Mouse (Mus musculus) midbrain, embryonic 10.5 days (tissue): ENCODE results near the gene Arhgef19. TPM values are rescaled to one million over a fixed set of nuclear protein-coding genes. Genes with fewer than 3 reads are reported as not detected.
A peak's percentile ranks its signal among the peaks of the same experiment; 100 is the strongest.

Experiments
- DNase-seq: peaks from one replicate; pipeline ENCODE4 v3.0.0-alpha.2; 2017; ENCODE audit warnings: low spot score
- H3K27ac ChIP-seq: fragments of 300-500 bp; sonication (generic); replicated peaks from 2 replicates; pipeline ENCODE4 v1.5.1; 2016; ENCODE audit warnings: mild to moderate bottlenecking
- H3K27me3 ChIP-seq: fragments of 300-500 bp; sonication (generic); 2 replicates; pipeline ENCODE4 v1.6.1; 2016; ENCODE audit warnings: low read depth, mild to moderate bottlenecking; ENCODE audit not compliant: poor library complexity, severe bottlenecking
- H3K36me3 ChIP-seq: fragments of 300-500 bp; sonication (generic); 2 replicates; pipeline ENCODE4 v1.6.1; 2016; ENCODE audit warnings: mild to moderate bottlenecking, moderate library complexity
- H3K4me1 ChIP-seq: fragments of 300-500 bp; sonication (generic); 2 replicates; pipeline ENCODE4 v1.6.1; 2016
- H3K4me3 ChIP-seq: fragments of 300-500 bp; sonication (generic); 2 replicates; pipeline ENCODE4 v1.5.1; 2016; ENCODE audit warnings: mild to moderate bottlenecking, moderate library complexity
- H3K9me3 ChIP-seq: fragments of 300-500 bp; sonication (generic); replicated peaks from 2 replicates; pipeline ENCODE4 v1.6.1; 2016; ENCODE audit warnings: mild to moderate bottlenecking
- WGBS: fragments of 180-500 bp; shearing (Covaris S2); methylation state at CpG from one replicate; pipeline ENCODE4 v1.1.7; 2016; 5-methylcytosine and 5-hydroxymethylcytosine counted together
- polyA plus RNA-seq: library from polyadenylated mRNA; unstranded; fragments of >200 nt; fragmentation: Nextera tagmentation; extraction: Ambion mirVana; gene quantifications from 2 replicates; pipeline ENCODE4 v1.2.1, GENCODE M21; 2016

Arhgef19 gene
- polyA plus RNA-seq, 1 experiment from 2014 or later, result 0.64 TPM

DNA sequence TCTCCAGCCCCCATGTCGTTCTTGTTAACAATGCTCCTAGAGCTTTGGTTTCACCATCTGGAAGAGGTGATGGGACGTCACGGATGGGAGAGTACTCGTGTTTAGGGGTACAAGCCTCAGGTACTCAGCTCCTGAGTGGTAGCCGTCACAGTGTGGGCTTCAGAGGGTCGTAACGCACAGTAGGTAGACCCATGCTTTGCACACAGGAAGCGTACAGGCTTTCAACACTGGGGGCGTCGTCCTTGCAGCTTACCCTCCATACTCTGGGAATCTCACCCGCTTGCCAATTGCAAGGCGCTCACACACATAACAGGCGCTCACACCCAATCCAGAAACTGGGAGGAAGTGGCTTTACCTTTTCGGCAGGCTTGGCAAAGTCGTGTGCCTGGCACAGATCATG is 2.6 kb downstream of the Arhgef19 start:
- Histone ChIP-seq H3K27me3 (peaks cover 100% of the 10 kb centered on the region), H3K4me3 (no peak overlapping the region), H3K27ac (no peak overlapping the region), H3K36me3 (no peaks in the 10 kb centered on the region), H3K9me3 (no peaks in the 10 kb centered on the region), H3K4me1 (peaks cover 56% of the 10 kb centered on the region)
- no peak for DNase-seq
- 31% methylated on average over 15 of the region's 15 CpGs for WGBS

DNA sequence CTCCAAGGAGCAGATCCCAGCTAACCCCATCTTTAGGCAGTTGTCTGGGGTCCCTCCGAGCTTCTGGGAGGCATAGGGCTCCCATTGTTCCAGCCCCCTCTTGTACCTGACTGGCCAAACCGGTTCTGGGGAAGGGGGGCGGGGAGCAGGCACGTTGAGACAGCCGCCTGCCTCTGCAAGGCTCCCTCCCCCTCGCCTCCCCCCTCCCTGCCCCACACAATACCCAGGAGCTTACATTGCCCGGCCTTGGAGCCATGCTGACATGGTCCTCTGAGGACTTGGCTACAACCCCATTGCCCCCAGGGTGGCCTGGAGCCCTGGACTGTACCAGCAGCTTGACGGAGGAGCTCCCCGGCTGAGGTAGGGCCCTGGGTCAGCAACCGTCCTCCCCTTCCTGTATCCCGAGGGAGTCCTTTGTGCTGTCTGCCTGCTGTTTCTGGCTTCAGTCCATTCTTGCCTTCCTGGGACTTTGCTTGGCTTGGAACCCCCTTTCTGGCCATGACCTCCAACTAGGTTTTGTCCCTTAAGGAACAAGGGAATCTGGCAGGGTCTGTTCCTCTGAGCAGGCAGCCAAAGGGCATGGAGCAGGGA is 3.4 kb downstream of the Arhgef19 start:
- 4% methylated on average over 11 of the region's 11 CpGs for WGBS
- Histone ChIP-seq H3K27ac (peak overlapping the region; percentile 38; the same call in 1 of the 2 replicates), H3K4me3 (peak overlapping the region; percentile 14; the same call in 1 of the 2 replicates), H3K4me1 (peaks cover 65% of the 10 kb centered on the region), H3K27me3 (peaks cover 100% of the 10 kb centered on the region), H3K9me3 (no peaks in the 10 kb centered on the region), H3K36me3 (no peaks in the 10 kb centered on the region)
- DNase-seq, result no peak

DNA sequence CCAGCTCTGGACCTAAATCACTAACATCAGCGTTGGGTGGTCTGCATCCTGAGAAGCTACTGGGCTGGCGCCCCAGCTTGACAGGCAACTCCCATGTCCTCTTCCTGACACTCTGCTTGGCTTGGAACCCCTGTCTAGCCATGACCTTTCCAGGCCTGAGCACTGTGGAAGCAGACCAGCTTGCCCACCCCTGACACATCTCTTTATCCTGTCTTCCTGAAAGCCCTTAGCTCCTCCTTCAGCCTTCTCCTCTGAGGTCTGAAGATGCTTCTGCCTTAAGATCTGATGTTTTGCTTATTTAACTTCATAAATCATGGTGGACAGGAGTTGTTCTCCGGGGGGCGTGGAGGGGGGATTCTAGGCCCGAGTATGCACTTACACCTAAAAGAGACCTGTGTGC is 4.3 kb downstream of the Arhgef19 start:
- H3K9me3 ChIP-seq, result no peaks in the 10 kb centered on the region
- no peak for DNase-seq
- peaks cover 100% of the 10 kb centered on the region for H3K27me3 ChIP-seq
- peaks cover 73% of the 10 kb centered on the region for H3K4me1 ChIP-seq
- WGBS, result 74% methylated on average over 5 of the region's 5 CpGs
- H3K4me3 ChIP-seq, result no peak overlapping the region
- H3K27ac ChIP-seq, result no peak overlapping the region
- H3K36me3 ChIP-seq, result no peaks in the 10 kb centered on the region

DNA sequence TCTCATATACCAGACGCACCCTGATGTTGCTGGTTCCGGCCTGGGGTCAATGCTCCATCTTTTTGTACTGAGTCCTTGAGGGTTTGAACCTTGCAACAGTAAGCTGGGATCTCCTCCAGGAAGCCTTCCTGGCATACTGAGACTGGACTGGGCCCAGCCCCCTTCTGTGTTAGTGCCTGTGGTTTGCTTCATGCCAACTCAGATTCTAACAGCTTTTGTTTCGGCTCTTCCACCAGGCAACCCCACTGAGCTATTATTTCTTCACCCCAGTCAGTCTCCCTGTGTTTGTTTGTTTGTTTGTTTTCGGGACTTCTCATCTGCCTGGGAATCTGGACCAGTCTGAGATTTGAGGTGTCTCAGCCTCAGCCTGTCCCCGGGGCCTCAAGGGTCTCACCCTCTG is 5.1 kb downstream of the Arhgef19 start:
- no peak for DNase-seq
- H3K9me3 ChIP-seq, result no peaks in the 10 kb centered on the region
- peaks cover 100% of the 10 kb centered on the region for H3K27me3 ChIP-seq
- H3K4me1 ChIP-seq, result peaks cover 72% of the 10 kb centered on the region
- no peak overlapping the region for H3K4me3 ChIP-seq
- no peaks in the 10 kb centered on the region for H3K36me3 ChIP-seq
- peak overlapping the region; percentile 35; the same call in 1 of the 2 replicates for H3K27ac ChIP-seq
- WGBS, result 41% methylated on average over 5 of the region's 5 CpGs

DNA sequence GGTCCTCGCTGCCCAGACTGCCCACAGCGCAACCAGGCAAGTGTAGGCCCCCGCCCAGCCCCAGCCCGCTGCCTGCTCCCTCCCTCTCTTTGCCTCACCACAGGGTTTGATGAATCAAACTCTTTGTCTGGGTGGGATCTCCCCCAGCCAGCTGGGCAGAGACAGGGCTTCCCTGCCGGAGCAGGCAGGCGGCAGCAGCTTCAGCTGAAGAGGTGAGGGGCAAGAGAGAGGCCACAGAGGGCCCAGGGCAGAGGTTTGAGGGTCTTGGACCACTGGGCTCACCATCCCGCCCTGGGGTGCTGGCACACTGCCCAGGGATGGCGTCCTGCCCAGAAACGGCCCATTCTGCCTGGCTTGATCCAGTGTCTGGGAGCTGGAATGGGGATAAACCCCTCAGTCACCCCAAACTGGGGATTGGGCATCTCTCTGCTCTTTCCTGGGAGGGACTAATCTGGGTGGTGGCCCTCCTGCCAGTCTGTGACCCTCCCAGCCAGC is 5.7 kb downstream of the Arhgef19 start:
- Histone ChIP-seq H3K27me3 (peaks cover 100% of the 10 kb centered on the region), H3K27ac (peak overlapping the region; percentile 35; the same call in 1 of the 2 replicates), H3K36me3 (no peaks in the 10 kb centered on the region), H3K9me3 (no peaks in the 10 kb centered on the region), H3K4me1 (peaks cover 67% of the 10 kb centered on the region), H3K4me3 (no peak overlapping the region)
- DNase-seq, result no peak
- 19% methylated on average over 9 of the region's 9 CpGs for WGBS

DNA sequence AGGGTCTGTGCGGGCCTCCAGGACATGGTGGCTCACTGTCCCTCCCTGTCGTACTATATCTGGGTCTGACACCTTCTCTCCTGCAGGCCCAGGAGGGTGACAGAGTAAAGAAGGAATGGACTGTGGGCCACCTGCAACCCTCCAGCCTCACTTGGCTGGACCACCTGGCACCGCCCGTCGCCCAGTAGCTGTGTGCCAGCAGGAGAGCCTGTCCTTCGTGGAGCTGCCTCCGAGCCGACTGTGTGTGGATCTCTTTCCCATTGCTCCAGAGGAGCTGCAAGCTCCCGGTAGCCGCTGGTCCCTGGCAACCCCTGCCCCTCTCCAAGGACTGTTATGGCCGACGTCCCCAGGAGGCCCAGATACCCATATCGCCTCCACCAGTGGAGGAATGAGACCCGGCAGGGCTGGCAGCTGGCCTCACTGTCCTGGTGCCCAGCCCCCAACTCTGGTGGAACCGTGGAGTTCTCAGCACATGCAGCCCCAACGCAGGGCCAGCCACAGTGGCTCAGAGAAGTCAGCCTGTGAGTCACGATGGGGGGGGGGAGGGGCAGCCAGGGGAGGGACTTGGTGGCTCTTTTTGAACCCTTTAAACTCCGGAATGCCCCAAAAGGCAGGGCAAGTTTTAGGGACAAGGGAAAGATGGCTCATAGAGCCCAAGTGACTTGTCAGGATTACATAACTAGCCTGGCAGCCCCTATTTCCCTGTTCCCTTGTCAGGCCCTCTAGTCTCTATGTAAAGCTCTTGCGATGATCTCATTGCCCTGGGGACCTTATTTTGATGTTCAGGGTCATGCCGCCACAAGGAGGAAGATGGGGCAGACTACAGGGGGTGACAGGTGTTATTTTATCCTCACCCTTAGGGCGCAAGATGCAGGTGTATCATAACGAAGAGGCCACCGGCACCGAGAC is 7.0 kb downstream of the Arhgef19 start:
- no peak for DNase-seq
- H3K27ac ChIP-seq, result no peak overlapping the region
- 19% methylated on average over 24 of the region's 24 CpGs for WGBS
- H3K36me3 ChIP-seq, result no peaks in the 10 kb centered on the region
- peak overlapping the region; percentile 45; the same call in 1 of the 2 replicates for H3K4me3 ChIP-seq
- peaks cover 67% of the 10 kb centered on the region for H3K4me1 ChIP-seq
- no peaks in the 10 kb centered on the region for H3K9me3 ChIP-seq
- peaks cover 100% of the 10 kb centered on the region for H3K27me3 ChIP-seq

DNA sequence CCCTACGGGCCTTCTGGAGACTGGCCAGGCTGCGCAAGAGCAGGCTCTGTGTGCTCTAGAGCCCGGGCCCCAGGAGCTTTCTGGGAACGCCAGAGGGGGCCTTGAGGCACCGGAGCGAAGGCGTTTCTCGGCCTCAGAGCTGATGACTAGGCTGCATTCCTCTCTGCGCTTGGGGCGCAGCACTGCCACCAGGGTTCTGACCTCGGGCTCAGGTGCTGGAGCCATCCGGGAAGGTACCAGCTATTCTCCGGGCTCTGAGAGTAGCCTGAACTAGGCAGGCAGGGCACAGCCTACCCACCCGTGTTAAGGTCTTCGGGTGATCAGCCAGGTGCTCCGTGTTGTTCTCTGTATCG is 7.7 kb downstream of the Arhgef19 start:
- WGBS, result 2% methylated on average over 17 of the region's 17 CpGs
- Histone ChIP-seq H3K4me1 (peaks cover 65% of the 10 kb centered on the region), H3K4me3 (peak overlapping the region; percentile 45), H3K36me3 (no peaks in the 10 kb centered on the region), H3K27ac (no peak overlapping the region), H3K9me3 (no peaks in the 10 kb centered on the region), H3K27me3 (peaks cover 99% of the 10 kb centered on the region)
- no peak for DNase-seq

DNA sequence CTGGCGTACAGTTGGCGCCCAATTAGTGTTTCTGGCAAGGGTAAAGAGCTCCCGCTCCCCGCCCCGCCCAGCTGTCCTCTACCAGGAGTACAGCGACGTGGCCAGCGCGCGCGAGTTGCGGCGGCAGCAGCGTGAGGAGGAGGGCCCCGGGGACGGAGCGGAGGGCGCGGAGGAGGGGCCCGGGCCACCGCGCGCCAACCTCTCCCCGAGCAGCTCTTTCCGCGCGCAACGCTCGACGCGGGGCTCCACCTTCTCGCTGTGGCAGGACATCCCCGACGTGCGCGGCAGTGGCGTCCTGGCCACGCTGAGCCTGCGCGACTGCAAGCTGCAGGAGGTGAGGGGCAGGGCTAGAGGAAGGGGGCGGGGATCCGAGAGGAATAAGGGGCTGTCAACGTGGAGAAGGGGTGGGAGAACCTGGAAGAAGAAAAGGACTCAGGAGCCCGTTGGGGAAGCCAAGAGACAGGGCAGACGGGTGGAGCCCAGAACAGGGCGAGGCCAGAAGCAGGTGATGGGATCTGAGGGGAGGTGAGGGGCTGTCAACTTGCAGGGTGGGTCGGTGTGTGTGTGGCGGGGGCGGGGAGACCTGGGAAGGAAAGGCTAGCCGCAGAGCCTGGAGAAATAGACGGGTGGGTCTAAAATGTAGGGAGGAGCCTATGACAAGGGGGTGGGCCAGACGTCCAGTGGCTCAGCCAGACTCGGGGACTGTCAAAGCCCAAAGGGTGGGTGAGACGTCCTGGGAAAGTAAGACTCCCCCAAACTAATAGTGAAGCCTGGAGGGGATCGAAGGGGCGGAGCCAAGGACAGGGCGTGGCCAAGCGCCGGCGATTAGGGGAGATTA is 8.7 kb downstream of the Arhgef19 start:
- Histone ChIP-seq H3K4me3 (peak overlapping the region; percentile 45), H3K27me3 (peaks cover 89% of the 10 kb centered on the region), H3K27ac (peak overlapping the region; percentile 38; the same call in 1 of the 2 replicates), H3K36me3 (no peaks in the 10 kb centered on the region), H3K4me1 (peaks cover 55% of the 10 kb centered on the region), H3K9me3 (no peaks in the 10 kb centered on the region)
- DNase-seq, result no peak
- under 1% methylated on average over 60 of the region's 60 CpGs for WGBS

DNA sequence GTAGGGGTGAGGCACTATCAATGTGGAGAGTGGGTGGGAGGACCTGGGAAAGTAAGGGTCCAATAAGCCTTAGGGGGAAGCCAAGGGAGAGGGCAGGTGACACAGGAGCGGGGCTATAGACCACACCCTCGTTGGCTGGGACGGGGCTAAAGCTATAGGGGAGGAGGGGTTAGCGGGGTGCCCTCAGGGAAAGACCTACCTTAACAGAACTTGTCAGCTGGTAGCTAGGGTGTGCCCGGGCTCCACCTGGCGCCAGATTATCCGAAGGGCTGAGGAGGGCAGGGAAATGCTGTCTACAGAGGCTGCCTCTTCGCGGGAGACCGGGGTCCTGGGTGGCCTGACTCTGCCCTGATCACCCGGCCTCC is 9.3 kb downstream of the Arhgef19 start:
- Histone ChIP-seq H3K9me3 (no peaks in the 10 kb centered on the region), H3K27me3 (peaks cover 83% of the 10 kb centered on the region), H3K27ac (no peak overlapping the region), H3K4me3 (peak overlapping the region; percentile 45; the same call in 1 of the 2 replicates), H3K4me1 (peaks cover 54% of the 10 kb centered on the region), H3K36me3 (no peaks in the 10 kb centered on the region)
- WGBS, result 7% methylated on average over 11 of the region's 11 CpGs
- DNase-seq, result no peak

DNA sequence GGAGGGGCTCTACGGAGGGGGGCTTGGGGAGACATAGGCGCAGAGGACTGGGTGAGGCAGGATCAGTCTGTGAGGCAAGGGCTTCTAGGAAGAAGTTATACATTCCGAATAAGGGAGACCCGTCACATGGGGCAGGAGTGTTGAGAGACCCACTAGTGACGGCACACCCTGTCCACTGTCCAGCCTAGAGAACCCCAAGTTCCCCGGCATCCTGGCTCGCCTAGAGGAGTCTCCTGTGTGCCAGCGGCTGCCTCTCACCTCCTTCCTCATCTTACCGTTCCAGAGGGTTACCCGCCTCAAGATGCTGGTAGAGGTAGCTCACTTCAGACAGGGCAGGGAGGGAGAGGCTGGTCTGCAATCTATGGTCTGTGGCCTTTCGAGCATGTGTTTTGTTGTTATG is 10.1 kb downstream of the Arhgef19 start:
- 79% methylated on average over 11 of the region's 11 CpGs for WGBS
- H3K27ac ChIP-seq, result no peak overlapping the region
- no peak for DNase-seq
- H3K27me3 ChIP-seq, result peaks cover 79% of the 10 kb centered on the region
- H3K4me1 ChIP-seq, result peaks cover 53% of the 10 kb centered on the region
- no peaks in the 10 kb centered on the region for H3K36me3 ChIP-seq
- H3K4me3 ChIP-seq, result no peak overlapping the region
- no peaks in the 10 kb centered on the region for H3K9me3 ChIP-seq

DNA sequence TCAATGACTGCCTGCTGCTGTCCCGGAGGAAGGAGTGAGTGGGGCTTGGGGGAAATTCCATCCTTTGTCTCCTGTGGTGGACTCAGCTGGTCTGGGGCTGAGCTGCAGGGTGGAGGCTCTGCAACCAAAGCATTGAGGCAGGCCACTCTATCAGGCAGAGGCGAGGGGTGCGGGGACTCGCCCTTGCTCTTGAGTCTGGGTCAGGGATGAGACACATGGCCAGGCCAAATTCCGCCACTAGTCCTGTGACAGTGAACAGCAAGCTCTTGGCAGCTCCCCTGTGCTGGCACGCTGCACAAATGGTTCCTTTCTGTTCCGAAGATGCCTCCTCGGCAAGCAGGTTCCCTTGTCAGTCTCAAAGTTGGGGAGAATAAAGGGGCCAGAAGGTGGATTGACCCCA is 11.8 kb downstream of the Arhgef19 start:
- Histone ChIP-seq H3K36me3 (no peaks in the 10 kb centered on the region), H3K27ac (0 out of 2 replicates have a peak overlapping the region, but pooled peaks have one; percentile 11), H3K4me1 (peaks cover 47% of the 10 kb centered on the region), H3K4me3 (no peak overlapping the region), H3K27me3 (peaks cover 62% of the 10 kb centered on the region), H3K9me3 (no peaks in the 10 kb centered on the region)
- WGBS, result 76% methylated on average over 8 of the region's 8 CpGs
- no peak for DNase-seq

DNA sequence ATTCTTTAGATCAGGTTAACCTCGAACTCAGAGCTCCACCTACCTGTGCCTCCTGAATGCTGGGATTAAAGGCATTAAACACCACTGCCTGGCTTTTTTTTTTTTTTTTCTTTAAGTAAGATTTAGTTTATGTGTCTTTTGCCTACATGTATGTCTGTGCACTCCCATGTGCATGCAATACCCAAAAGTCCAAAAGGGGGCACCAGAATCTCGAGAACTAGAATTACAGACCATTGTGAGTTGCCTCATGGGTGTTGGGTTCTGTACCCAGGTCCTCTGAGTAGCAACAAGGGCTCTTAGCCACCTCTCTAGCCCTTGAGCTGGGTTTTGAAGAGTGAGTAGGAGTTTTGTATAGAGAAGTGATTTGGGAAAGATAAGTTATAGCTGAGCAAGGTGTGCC is 13.3 kb downstream of the Arhgef19 start:
- Histone ChIP-seq H3K36me3 (no peaks in the 10 kb centered on the region), H3K27me3 (peaks cover 47% of the 10 kb centered on the region), H3K4me1 (peaks cover 31% of the 10 kb centered on the region), H3K27ac (no peak overlapping the region), H3K4me3 (no peak overlapping the region), H3K9me3 (no peaks in the 10 kb centered on the region)
- WGBS, result 85% methylated on average over 2 of the region's 2 CpGs
- no peak for DNase-seq
